ENCODE assay signal across 11 mouse cellular contexts in the genomic region with DNA sequence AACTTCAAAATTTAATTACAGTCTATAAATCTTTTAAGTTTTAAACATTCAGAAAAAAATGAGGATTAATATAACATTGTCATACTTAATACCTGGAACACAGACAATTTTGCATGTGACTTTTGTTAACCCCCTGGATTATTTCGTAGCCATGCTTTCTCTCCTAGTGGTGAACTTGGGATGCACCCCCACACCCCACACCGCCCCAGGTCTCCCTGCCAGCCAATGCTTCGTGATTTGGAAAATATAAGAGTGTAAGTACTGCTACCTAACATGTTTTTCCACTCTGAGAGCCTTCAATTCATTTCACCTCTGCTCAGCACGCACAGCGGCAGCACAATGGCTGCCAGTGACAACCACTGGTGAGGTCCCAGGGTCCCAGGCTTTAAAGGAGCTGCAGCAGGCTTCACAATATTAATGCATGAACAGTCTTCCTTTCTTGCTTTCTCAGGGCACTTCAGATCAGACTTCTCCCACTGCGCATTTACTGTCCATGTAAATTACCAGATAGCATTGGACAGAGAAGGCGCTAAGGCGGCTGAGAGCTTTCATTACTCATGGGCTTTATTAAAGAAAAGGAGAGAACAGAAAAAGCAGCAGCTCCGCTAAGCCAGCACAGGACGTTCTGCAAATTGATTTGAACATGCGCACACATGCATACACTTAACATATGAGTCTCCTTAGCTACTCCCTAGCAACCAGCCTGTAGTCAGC.
A peak's percentile ranks its signal among the peaks of the same experiment; 100 is the strongest.
DNase-seq lines count a peak whose midpoint lies in the region; ATAC-seq and TF ChIP-seq lines count a peak whose summit lies in the region.
"Had no signal": no experiment of that assay in that cellular context is flagged by ENCODE, and none has a peak within 500 bp of the region (broad histone marks: within the 10 kb centered on the region; RNA-seq: fewer than 3 reads in every experiment).

No protein-coding gene starts in this region.

- ATAC-seq in hindbrain, embryonic 15.5 days (ENCODE audit: low FRiP score, low read depth), result peak; percentile 79
- ATAC-seq in midbrain, embryonic 15.5 days (replicated peaks), result peak; percentile 88

- peak overlapping the region; percentile 89 for H3K27ac ChIP-seq in hindbrain, embryonic 15.5 days (replicated peaks)
- H3K27ac ChIP-seq in midbrain, embryonic 15.5 days, result peak overlapping the region; percentile 91
- no peak overlapping the region for H3K27ac ChIP-seq in thymus, adult 2 months (ENCODE audit: control insufficient read depth, insufficient read depth, low read length)
- no peak overlapping the region for H3K27ac ChIP-seq in kidney, adult 2 months (ENCODE audit: insufficient read depth, low read depth, low read length)

- H3K9ac ChIP-seq in hindbrain, embryonic 15.5 days, result peak overlapping the region; percentile 39
- peak overlapping the region; percentile 9; the same call in 1 of the 2 replicates for H3K9ac ChIP-seq in midbrain, embryonic 15.5 days

- peak; percentile 37 for DNase-seq in MN1 (ENCODE audit: low spot score)
- peak; percentile 35 for DNase-seq in embryo, embryonic 10.5 days (ENCODE audit: low spot score)
- DNase-seq in thymus, adult 2 months, result no peak
- DNase-seq in kidney, adult 2 months, result no peak
- DNase-seq in kidney, postnatal 14 days, result no peak
- DNase-seq in gastrocnemius, postnatal 4 days (ENCODE audit: low spot score in 2 of 2), result no peak
- DNase-seq: cerebellum, postnatal 14 days; gastrocnemius, postnatal 10 days; thymus, postnatal 25 days had no signal

- peak overlapping the region; percentile 26 for H3K4me3 ChIP-seq in hindbrain, embryonic 15.5 days
- H3K4me3 ChIP-seq in midbrain, embryonic 15.5 days, result peak overlapping the region; percentile 26
- H3K4me3 ChIP-seq in thymus, adult 2 months (ENCODE audit: control insufficient read depth, insufficient read depth, low read length), result no peak overlapping the region
- H3K4me3 ChIP-seq in kidney, adult 2 months (ENCODE audit: insufficient read depth, low read depth, low read length), result no peak overlapping the region

- TF ChIP-seq POLR2A in thymus, adult 2 months (IDR thresholded peaks at IDR 0.05; ENCODE audit: control insufficient read depth, extremely low read depth, insufficient read depth, low read length, poor library complexity), result no peak
- no peak for TF ChIP-seq POLR2A in kidney, adult 2 months (IDR thresholded peaks at IDR 0.05; ENCODE audit: low read depth, low read length)

- no peak for TF ChIP-seq CTCF in thymus, adult 2 months (IDR thresholded peaks at IDR 0.05; ENCODE audit: borderline replicate concordance, control insufficient read depth, extremely low read depth, insufficient read depth, low read length, poor library complexity)
- TF ChIP-seq CTCF in kidney, adult 2 months (conservative IDR thresholded peaks at IDR 0.05; ENCODE audit: insufficient read depth, insufficient read length, low read depth, low read length), result no peak

- H3K27me3 ChIP-seq in hindbrain, embryonic 15.5 days, result no peaks in the 10 kb centered on the region
- H3K27me3 ChIP-seq in midbrain, embryonic 15.5 days (replicated peaks), result no peaks in the 10 kb centered on the region
- no peaks in the 10 kb centered on the region for H3K27me3 ChIP-seq in thymus, adult 2 months (ENCODE audit: control insufficient read depth, insufficient read depth, low read length)
- no peaks in the 10 kb centered on the region for H3K27me3 ChIP-seq in kidney, adult 2 months (replicated peaks; ENCODE audit: control insufficient read depth, insufficient read depth, low read length)

- H3K4me2 ChIP-seq in hindbrain, embryonic 15.5 days, result peak overlapping the region; percentile 55
- peak overlapping the region; percentile 41 for H3K4me2 ChIP-seq in midbrain, embryonic 15.5 days

- no peaks in the 10 kb centered on the region for H3K9me3 ChIP-seq in hindbrain, embryonic 15.5 days
- no peaks in the 10 kb centered on the region for H3K9me3 ChIP-seq in midbrain, embryonic 15.5 days

- 17% methylated on average over 11 of the region's 11 CpGs for WGBS in hindbrain, embryonic 15.5 days
- 21% methylated on average over 11 of the region's 11 CpGs for WGBS in midbrain, embryonic 15.5 days
- whole genome bisulfite sequencing in thymus, adult 2 months, result 85% methylated on average over 11 of the region's 11 CpGs
- 74% methylated on average over 11 of the region's 11 CpGs for WGBS in kidney, adult 2 months

- H3K36me3 ChIP-seq in hindbrain, embryonic 15.5 days, result no peaks in the 10 kb centered on the region
- no peaks in the 10 kb centered on the region for H3K36me3 ChIP-seq in midbrain, embryonic 15.5 days (replicated peaks)
- no peaks in the 10 kb centered on the region for H3K36me3 ChIP-seq in thymus, adult 2 months (ENCODE audit: control insufficient read depth, insufficient read depth, low read length)
- peaks cover 2% of the 10 kb centered on the region; the same call in 1 of the 2 replicates for H3K36me3 ChIP-seq in kidney, adult 2 months (ENCODE audit: control insufficient read depth, insufficient read depth, low read length)

- H3K4me1 ChIP-seq in hindbrain, embryonic 15.5 days (replicated peaks), result peaks cover 50% of the 10 kb centered on the region
- H3K4me1 ChIP-seq in midbrain, embryonic 15.5 days, result peaks cover 42% of the 10 kb centered on the region
- no peaks in the 10 kb centered on the region for H3K4me1 ChIP-seq in thymus, adult 2 months (replicated peaks; ENCODE audit: control insufficient read depth, insufficient read depth, low read length)
- no peaks in the 10 kb centered on the region for H3K4me1 ChIP-seq in kidney, adult 2 months (ENCODE audit: control insufficient read depth, insufficient read depth, low read length)

Comparison
In these comparisons a context has a peak if more than half of its experiments do, and no peak if none do; other contexts are left out.
1. DNase-seq: peak in MN1 (single experiment) and embryo, embryonic 10.5 days (single experiment); none in thymus, adult 2 months (single experiment), kidney, adult 2 months (single experiment), kidney, postnatal 14 days (single experiment) and gastrocnemius, postnatal 4 days (0 of 2).
2. H3K27ac ChIP-seq: peak in hindbrain, embryonic 15.5 days (single experiment) and midbrain, embryonic 15.5 days (single experiment); none in thymus, adult 2 months (single experiment) and kidney, adult 2 months (single experiment).
3. H3K4me3 ChIP-seq: peak in hindbrain, embryonic 15.5 days (single experiment) and midbrain, embryonic 15.5 days (single experiment); none in thymus, adult 2 months (single experiment) and kidney, adult 2 months (single experiment).